Mouse (Mus musculus) limb, embryonic 14.5 days (tissue): ENCODE data around the gene Lrmp. TPM values are rescaled to one million over a fixed set of nuclear protein-coding genes. Genes with fewer than 3 reads are reported as not detected.

ENCODE experiments used
- ATAC-seq: fragments of 200-750 bp; cut with Nextera tagmentation; 2 replicates; pipeline ENCODE4 v1.8.0; 2017; ENCODE audit warnings: low read depth, moderate number of reproducible peaks, moderate TSS enrichment; ENCODE audit not compliant: low FRiP score
- DNase-seq: peaks from one replicate; pipeline ENCODE4 v3.0.0-alpha.2; 2015; ENCODE audit warnings: low spot score
- H3K27ac ChIP-seq: fragments of 300-500 bp; sonication (generic); replicated peaks from 2 replicates; pipeline ENCODE4 v1.5.1; 2014; ENCODE audit warnings: low read depth, mild to moderate bottlenecking, low read length, moderate library complexity, mixed read lengths
- H3K27me3 ChIP-seq: fragments of 300-500 bp; sonication (generic); 2 replicates; pipeline ENCODE4 v1.6.1; 2014; ENCODE audit warnings: low read length, mixed read lengths; ENCODE audit not compliant: control insufficient read depth, insufficient read depth
- H3K36me3 ChIP-seq: fragments of 300-500 bp; sonication (generic); 2 replicates; pipeline ENCODE4 v1.6.1; 2014; ENCODE audit warnings: mild to moderate bottlenecking, low read length, moderate library complexity, mixed read lengths; ENCODE audit not compliant: control insufficient read depth, insufficient read depth
- H3K4me1 ChIP-seq: fragments of 300-500 bp; sonication (generic); 2 replicates; pipeline ENCODE4 v1.6.1; 2014; ENCODE audit warnings: antibody characterized with exemption, low read length, mixed read lengths; ENCODE audit not compliant: control insufficient read depth, insufficient read depth
- H3K4me2 ChIP-seq: fragments of 300-500 bp; sonication (generic); replicated peaks from 2 replicates; pipeline ENCODE4 v1.6.1; 2014; ENCODE audit warnings: low read depth, mild to moderate bottlenecking, low read length, moderate library complexity; ENCODE audit not compliant: severe bottlenecking
- H3K4me3 ChIP-seq: fragments of 300-500 bp; sonication (generic); replicated peaks from 2 replicates; pipeline ENCODE4 v1.5.1; 2014; ENCODE audit warnings: low read length
- H3K9ac ChIP-seq: fragments of 300-500 bp; sonication (generic); 2 replicates; pipeline ENCODE4 v1.6.1; 2014; ENCODE audit warnings: mild to moderate bottlenecking, low read depth, low read length, moderate library complexity; ENCODE audit not compliant: severe bottlenecking
- H3K9me3 ChIP-seq: fragments of 300-500 bp; sonication (generic); 2 replicates; pipeline ENCODE4 v1.6.1; 2016; ENCODE audit warnings: low read length; ENCODE audit not compliant: control insufficient read depth
- POLR2A ChIP-seq: fragments of 200-500 bp; IDR thresholded peaks from 2 replicates; pipeline ENCODE4 v1.8.0; 2012; ENCODE audit warnings: inconsistent platforms, mild to moderate bottlenecking, moderate library complexity, borderline replicate concordance; ENCODE audit not compliant: insufficient read depth, insufficient read length; ENCODE audit errors: extremely low read depth
- WGBS: fragments of 180-500 bp; shearing (Covaris S2); extraction: QIAGEN DNeasy Blood & Tissue Kit; methylation state at CpG from one replicate; pipeline ENCODE4 v1.1.7; 2014; 5-methylcytosine and 5-hydroxymethylcytosine counted together
- polyA plus RNA-seq, 2 experiments: library from polyadenylated mRNA; depleted of rRNA in 1 of 2; stranded (reverse) in 1 of 2; unstranded in 1 of 2; fragments of >200 nt; fragmentation: Nextera tagmentation in 1 of 2; extraction: Ambion mirVana in 1 of 2; gene quantifications; 2 replicates each; pipeline versions ENCODE4 v1.2.1 to v1.2.3; 2012 to 2014

Lrmp gene
- polyA plus RNA-seq, 2 experiments, result 4.3 to 5.5 TPM

GRCm38 (mm10) chr6:145141827-145142226 is 26.4 kb downstream of the Lrmp start:
- no peak overlapping the region for H3K9ac ChIP-seq
- no peaks in the 10 kb centered on the region for H3K36me3 ChIP-seq
- ATAC-seq, result no peak
- WGBS, result 90% methylated on average over 12 of the region's 12 CpGs
- no peaks in the 10 kb centered on the region for H3K9me3 ChIP-seq
- DNase-seq, result no peak
- no peak for TF ChIP-seq POLR2A
- no peak overlapping the region for H3K27ac ChIP-seq
- H3K4me1 ChIP-seq, result no peaks in the 10 kb centered on the region; the same call in 1 of the 2 replicates
- no peak overlapping the region for H3K4me3 ChIP-seq
- H3K4me2 ChIP-seq, result no peak overlapping the region
- no peaks in the 10 kb centered on the region for H3K27me3 ChIP-seq

GRCm38 (mm10) chr6:145145173-145145572 is 29.7 kb downstream of the Lrmp start:
- Histone ChIP-seq H3K4me3 (no peak overlapping the region), H3K4me1 (no peaks in the 10 kb centered on the region), H3K27me3 (no peaks in the 10 kb centered on the region), H3K27ac (no peak overlapping the region), H3K9me3 (no peaks in the 10 kb centered on the region), H3K4me2 (no peak overlapping the region), H3K36me3 (no peaks in the 10 kb centered on the region), H3K9ac (no peak overlapping the region)
- DNase-seq (no peak), ATAC-seq (no peak)
- 53% methylated on average over 7 of the region's 7 CpGs for WGBS
- TF ChIP-seq POLR2A, result no peak

GRCm38 (mm10) chr6:145147716-145148115 is 32.3 kb downstream of the Lrmp start:
- H3K9me3 ChIP-seq, result no peaks in the 10 kb centered on the region
- no peaks in the 10 kb centered on the region for H3K36me3 ChIP-seq
- H3K27ac ChIP-seq, result no peak overlapping the region
- DNase-seq, result no peak
- no peak for ATAC-seq
- no peaks in the 10 kb centered on the region for H3K27me3 ChIP-seq
- H3K4me2 ChIP-seq, result no peak overlapping the region
- H3K9ac ChIP-seq, result no peak overlapping the region
- TF ChIP-seq POLR2A, result no peak
- 61% methylated on average over 16 of the region's 16 CpGs for WGBS
- no peak overlapping the region for H3K4me3 ChIP-seq
- H3K4me1 ChIP-seq, result no peaks in the 10 kb centered on the region

- no peak overlapping the region for H3K27ac ChIP-seq
Measured at GRCm38 (mm10) chr6:145149054-145149453, 33.6 kb downstream of the Lrmp start.

GRCm38 (mm10) chr6:145158619-145159018 is 43.2 kb downstream of the Lrmp start:
- no peak for TF ChIP-seq POLR2A
- H3K4me1 ChIP-seq, result no peaks in the 10 kb centered on the region
- no peak overlapping the region for H3K9ac ChIP-seq
- WGBS, result 53% methylated on average over 4 of the region's 4 CpGs
- H3K9me3 ChIP-seq, result no peaks in the 10 kb centered on the region
- no peaks in the 10 kb centered on the region for H3K36me3 ChIP-seq
- no peak overlapping the region for H3K27ac ChIP-seq
- DNase-seq (no peak), ATAC-seq (no peak)
- H3K27me3 ChIP-seq, result no peaks in the 10 kb centered on the region
- no peak overlapping the region for H3K4me2 ChIP-seq
- H3K4me3 ChIP-seq, result no peak overlapping the region

More at GRCm38 (mm10) chr6:145149054-145149453, 33.6 kb downstream of the Lrmp start:
- 54% methylated on average over 9 of the region's 9 CpGs for WGBS
- TF ChIP-seq POLR2A, result no peak
- DNase-seq (no peak), ATAC-seq (no peak)
- no peak overlapping the region for H3K4me3 ChIP-seq
- H3K27me3 ChIP-seq, result no peaks in the 10 kb centered on the region
- H3K9ac ChIP-seq, result no peak overlapping the region
- no peaks in the 10 kb centered on the region for H3K36me3 ChIP-seq
- H3K4me1 ChIP-seq, result no peaks in the 10 kb centered on the region
- no peak overlapping the region for H3K4me2 ChIP-seq
- H3K9me3 ChIP-seq, result no peaks in the 10 kb centered on the region

GRCm38 (mm10) chr6:145160581-145160980 is 45.1 kb downstream of the Lrmp start:
- Histone ChIP-seq H3K36me3 (no peaks in the 10 kb centered on the region), H3K9ac (no peak overlapping the region), H3K4me1 (no peaks in the 10 kb centered on the region), H3K4me2 (no peak overlapping the region), H3K4me3 (no peak overlapping the region), H3K27ac (no peak overlapping the region), H3K9me3 (no peaks in the 10 kb centered on the region), H3K27me3 (no peaks in the 10 kb centered on the region)
- DNase-seq, result no peak
- 58% methylated on average over 5 of the region's 5 CpGs for WGBS
- ATAC-seq, result no peak
- TF ChIP-seq POLR2A, result no peak
